Mouse (Mus musculus): ENCODE data around the gene Irf2bp2.

DNA sequence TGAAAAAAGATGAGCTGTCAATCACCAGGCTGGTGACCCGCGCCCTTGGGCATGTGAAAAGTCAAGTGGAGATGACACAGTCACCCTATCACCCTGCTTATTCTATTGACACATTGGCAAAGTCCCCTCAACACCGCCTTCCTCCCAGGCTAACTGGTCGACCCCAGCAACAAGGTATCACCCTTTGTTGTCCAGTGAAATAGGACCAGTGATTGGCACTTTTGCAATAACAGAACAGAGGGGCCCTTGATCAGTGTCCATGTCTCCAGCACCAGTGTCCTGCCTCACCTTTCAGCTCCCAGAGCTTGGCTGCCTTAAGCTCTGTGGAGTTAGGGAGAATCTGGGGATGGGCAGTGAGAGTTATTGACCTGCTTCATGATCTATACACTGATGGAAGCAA lies 41.9 kb downstream of the Irf2bp2 start:
- TF ChIP-seq GATA1 (IDR thresholded peaks at IDR 0.05; ENCODE audit: low read length) (no peak), TAL1 (IDR thresholded peaks at IDR 0.05; ENCODE audit: low read length) (no peak)

Measured in erythroblast, embryonic 14.5 days (primary cell).